8 mouse cellular contexts compared by ENCODE assay signal in genomic region chr3:118431031-118431723, GRCm38 (mm10).
A peak's percentile ranks its signal among the peaks of the same experiment; 100 is the strongest.
DNase-seq lines count a peak whose midpoint lies in the region; ATAC-seq and TF ChIP-seq lines count a peak whose summit lies in the region.

No protein-coding gene starts in this region.

- ATAC-seq in midbrain, postnatal 0 days (ENCODE audit: low FRiP score) = peak; percentile 62; the same call in 1 of the 2 replicates

- DNase-seq in gastrocnemius, adult 18-20 months (ENCODE audit: low spot score) = peak; percentile 8
- no peak for DNase-seq in gastrocnemius, adult 8-10 months (ENCODE audit: low spot score in 2 of 2)
- peak; percentile 93 for DNase-seq in embryo, embryonic 10.5 days (ENCODE audit: low spot score)
- DNase-seq in heart, adult 8-10 months (ENCODE audit: low spot score) = peak; percentile 7
- peak; percentile 31 to 69 for DNase-seq in kidney, adult 8-10 months
- peak; percentile 71 for DNase-seq in liver
- peak; percentile 81 for DNase-seq in midbrain, postnatal 0 days (ENCODE audit: low spot score)
- DNase-seq in urinary bladder, postnatal 36 days (ENCODE audit: low spot score in 2 of 2) = peak; percentile 23 to 48

- peak overlapping the region; percentile 79 for H3K9ac ChIP-seq in midbrain, postnatal 0 days (replicated peaks; ENCODE audit: low read length, poor library complexity, severe bottlenecking)

- H3K27me3 ChIP-seq in midbrain, postnatal 0 days (ENCODE audit: insufficient read depth, low read length) = no peaks in the 10 kb centered on the region

- no peaks in the 10 kb centered on the region for H3K9me3 ChIP-seq in midbrain, postnatal 0 days (ENCODE audit: low read length)

- H3K27ac ChIP-seq in midbrain, postnatal 0 days (ENCODE audit: low read depth, low read length) = peak overlapping the region; percentile 87

- TF ChIP-seq CTCF in midbrain, postnatal 0 days (IDR thresholded peaks at IDR 0.05) = no peak

- H3K4me3 ChIP-seq in midbrain, postnatal 0 days (ENCODE audit: low read depth, low read length) = peak overlapping the region; percentile 64

- H3K4me1 ChIP-seq in midbrain, postnatal 0 days (ENCODE audit: insufficient read depth, low read length) = peaks cover 4% of the 10 kb centered on the region; the same call in 1 of the 2 replicates

- peak overlapping the region; percentile 89 for H3K4me2 ChIP-seq in midbrain, postnatal 0 days (ENCODE audit: low read depth, low read length, poor library complexity, severe bottlenecking)

- no peaks in the 10 kb centered on the region for H3K36me3 ChIP-seq in midbrain, postnatal 0 days (ENCODE audit: insufficient read depth, low read length)

- under 1% methylated on average over 22 of the region's 22 CpGs for WGBS in midbrain, postnatal 0 days

Comparison
In these comparisons a context has a peak if more than half of its experiments do, and no peak if none do; other contexts are left out.
1. DNase-seq: peak in gastrocnemius, adult 18-20 months (single experiment), embryo, embryonic 10.5 days (single experiment), heart, adult 8-10 months (single experiment), kidney, adult 8-10 months (2 of 2), liver (single experiment), midbrain, postnatal 0 days (single experiment) and urinary bladder, postnatal 36 days (2 of 2); none in gastrocnemius, adult 8-10 months (0 of 2).